Mouse (Mus musculus) G1E (cell line): Measurements from ENCODE around the gene Tcp1.

Source experiments
- CTCF ChIP-seq: IDR thresholded peaks from 2 replicates; pipeline ENCODE4 v1.5.1; 2012; ENCODE audit warnings: low read depth, low read length, inconsistent platforms, mixed read lengths
- GATA1 ChIP-seq: IDR thresholded peaks from 2 replicates; pipeline ENCODE4 v1.6.1; 2012; ENCODE audit warnings: borderline replicate concordance, low read length, inconsistent platforms, mixed read lengths
- GATA2 ChIP-seq: IDR thresholded peaks from 2 replicates; pipeline ENCODE4 v1.6.1; 2012; ENCODE audit warnings: low read depth, low read length, inconsistent platforms, borderline replicate concordance

GRCm38 (mm10) chr17:12941543-12942260 lies 26.2 kb downstream of the Tcp1 start:
- no peak for TF ChIP-seq GATA1
- no peak for TF ChIP-seq CTCF
- no peak for TF ChIP-seq GATA2
